Mouse (Mus musculus): ENCODE results near the gene Tmem50a. TPM values are rescaled to one million over a fixed set of nuclear protein-coding genes. Genes with fewer than 3 reads are reported as not detected.
"Not testable (repeated sequence)": the region's sequence is repeated elsewhere in the genome, so short reads cannot be mapped to it uniquely, and the experiment has no call there.

Tmem50a gene
- polyA plus RNA-seq, 1 experiment from 2014 or later = 193 TPM

DNA sequence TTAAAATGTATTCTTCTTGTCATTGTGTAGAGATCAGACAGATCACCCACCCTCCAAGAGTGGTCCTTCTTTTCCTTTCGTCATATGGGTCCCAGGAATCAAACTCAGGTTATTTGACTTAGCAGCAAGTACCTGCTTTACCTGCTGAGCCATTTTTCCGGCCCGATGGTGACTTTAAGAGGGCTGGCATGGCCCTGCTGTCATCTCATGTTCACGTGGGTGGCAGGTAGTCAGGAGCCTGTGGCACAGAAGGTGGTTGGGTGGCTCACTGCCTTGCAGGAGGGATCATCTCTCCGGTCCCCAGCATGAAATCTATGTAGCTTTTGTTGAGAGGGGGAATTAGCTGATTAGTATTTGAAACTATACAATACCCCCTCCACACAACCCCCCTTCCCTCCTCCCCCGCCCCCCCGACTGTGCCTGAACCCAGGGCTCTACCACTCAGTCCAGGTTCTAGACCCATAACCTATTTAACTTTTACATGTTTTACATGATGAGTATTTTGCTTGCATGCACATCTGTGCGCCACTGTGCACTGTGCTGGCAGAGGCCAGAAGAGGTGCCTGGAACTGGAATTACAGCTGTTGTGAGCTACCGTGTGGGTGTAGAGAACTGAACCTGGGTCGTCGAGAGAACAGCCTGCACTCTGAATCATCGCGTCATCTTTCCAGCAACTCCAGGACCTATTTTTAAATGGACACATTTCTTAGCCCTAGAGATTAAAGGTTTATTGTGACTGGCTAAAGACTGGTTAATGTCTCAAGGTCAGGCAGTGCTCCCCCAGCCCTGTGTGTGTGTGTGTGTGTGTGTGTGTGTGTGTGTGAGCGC is 613 bp upstream of the Tmem50a start:
- Histone ChIP-seq H3K9ac (ENCODE audit: low read length) (peak overlapping the region; percentile 87; the same call in 1 of the 2 replicates), H3K4me3 (ENCODE audit: low read depth, low read length) (peak overlapping the region; percentile 90), H3K27ac (replicated peaks) (peak overlapping the region; percentile 98), H3K4me2 (replicated peaks; ENCODE audit: low read depth) (peak overlapping the region; percentile 70), H3K27me3 (ENCODE audit: control insufficient read depth, insufficient read depth, low read length) (no peaks in the 10 kb centered on the region), H3K9me3 (ENCODE audit: control insufficient read depth, low read length) (no peaks in the 10 kb centered on the region), H3K4me1 (replicated peaks; ENCODE audit: control insufficient read depth, insufficient read depth) (peaks cover 3% of the 10 kb centered on the region; the same call in 1 of the 2 replicates), H3K36me3 (ENCODE audit: control insufficient read depth, insufficient read depth, low read length) (no peaks in the 10 kb centered on the region)
- ATAC-seq (ENCODE audit: low FRiP score, low TSS enrichment) (peak; percentile 44), DNase-seq (ENCODE audit: low spot score) (peak; percentile 33)
- TF ChIP-seq EP300 (optimal IDR thresholded peaks at IDR 0.05) (no peak), CTCF (IDR thresholded peaks at IDR 0.05; ENCODE audit: low read depth) (no peak)
- 52% methylated on average over 14 of the region's 14 CpGs for WGBS

DNA sequence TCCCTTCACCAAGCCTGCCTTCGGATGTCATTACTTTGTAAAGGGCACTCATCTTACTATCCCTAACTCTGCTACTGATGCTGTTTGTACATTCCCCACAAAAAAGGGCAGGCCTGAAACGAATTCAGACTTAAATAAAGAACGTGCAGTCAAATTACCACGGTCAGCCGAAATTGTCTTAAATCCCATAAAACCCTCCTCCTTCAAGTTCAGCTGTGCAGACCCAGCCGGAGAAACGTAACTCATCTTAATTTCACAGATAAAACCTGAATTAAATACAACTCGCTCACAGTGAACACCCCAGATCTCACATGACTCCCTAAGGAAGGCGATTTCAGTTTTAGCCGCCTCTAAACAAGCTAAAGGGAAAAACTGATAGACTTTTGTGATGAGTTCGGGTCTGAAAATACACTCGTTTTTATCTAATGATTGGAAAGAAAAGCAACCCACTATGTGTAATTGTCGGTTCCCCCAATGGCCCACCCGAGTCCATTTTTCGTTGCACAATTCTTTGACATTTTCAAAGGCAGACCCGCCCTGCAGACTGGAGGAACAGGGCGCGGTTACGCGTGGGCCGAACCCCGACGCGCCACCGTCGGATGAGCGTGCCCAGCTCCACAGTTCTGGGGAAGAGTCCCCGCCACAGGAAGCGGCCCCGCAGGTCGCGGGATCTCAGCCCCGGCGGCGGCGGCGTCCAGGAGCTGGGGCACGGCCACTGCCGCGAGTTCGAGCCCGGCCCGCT is 531 bp downstream of the Tmem50a start:
- H3K4me3 ChIP-seq (ENCODE audit: low read depth, low read length) = peak overlapping the region; percentile 90
- ATAC-seq (ENCODE audit: low FRiP score, low TSS enrichment) (peak; percentile 76), DNase-seq (ENCODE audit: low spot score) (no peak)
- no peaks in the 10 kb centered on the region for H3K9me3 ChIP-seq (ENCODE audit: control insufficient read depth, low read length)
- H3K27ac ChIP-seq (replicated peaks) = peak overlapping the region; percentile 98
- H3K36me3 ChIP-seq (ENCODE audit: control insufficient read depth, insufficient read depth, low read length) = peaks cover 3% of the 10 kb centered on the region
- H3K4me2 ChIP-seq (replicated peaks; ENCODE audit: low read depth) = peak overlapping the region; percentile 70
- under 1% methylated on average over 43 of the region's 43 CpGs for WGBS
- TF ChIP-seq CTCF (IDR thresholded peaks at IDR 0.05; ENCODE audit: low read depth) (no peak), EP300 (optimal IDR thresholded peaks at IDR 0.05) (no peak)
- H3K4me1 ChIP-seq (replicated peaks; ENCODE audit: control insufficient read depth, insufficient read depth) = peaks cover 3% of the 10 kb centered on the region; the same call in 1 of the 2 replicates
- no peaks in the 10 kb centered on the region for H3K27me3 ChIP-seq (ENCODE audit: control insufficient read depth, insufficient read depth, low read length)
- H3K9ac ChIP-seq (ENCODE audit: low read length) = peak overlapping the region; percentile 87

DNA sequence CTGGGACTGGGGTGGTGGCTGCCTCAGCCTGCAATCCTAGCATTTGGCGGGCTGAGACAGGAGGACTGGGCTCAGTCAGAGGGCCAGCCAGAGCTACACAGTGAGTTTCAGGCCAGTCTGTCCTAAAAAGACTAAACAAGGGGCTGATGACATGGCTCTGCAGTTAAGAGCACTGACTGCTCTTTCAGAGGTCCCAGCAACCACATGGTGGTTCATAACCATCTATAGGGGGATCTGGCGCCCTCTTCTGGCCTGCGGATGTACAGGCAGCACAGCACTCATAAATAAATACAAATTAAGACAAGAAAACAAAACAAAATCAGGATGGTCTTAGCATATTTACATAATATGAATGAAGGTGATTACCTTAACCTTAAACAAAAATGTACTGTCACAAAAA is 1.4 kb downstream of the Tmem50a start:
- Histone ChIP-seq H3K27me3 (ENCODE audit: control insufficient read depth, insufficient read depth, low read length) (no peaks in the 10 kb centered on the region), H3K9ac (ENCODE audit: low read length) (no peak overlapping the region), H3K4me2 (replicated peaks; ENCODE audit: low read depth) (peak overlapping the region; percentile 70), H3K36me3 (ENCODE audit: control insufficient read depth, insufficient read depth, low read length) (peaks cover 10% of the 10 kb centered on the region), H3K4me3 (ENCODE audit: low read depth, low read length) (no peak overlapping the region), H3K4me1 (replicated peaks; ENCODE audit: control insufficient read depth, insufficient read depth) (peaks cover 3% of the 10 kb centered on the region; the same call in 1 of the 2 replicates), H3K27ac (replicated peaks) (no peak overlapping the region), H3K9me3 (ENCODE audit: control insufficient read depth, low read length) (no peaks in the 10 kb centered on the region)
- ATAC-seq (ENCODE audit: low FRiP score, low TSS enrichment) = no peak
- peak; percentile 87 for TF ChIP-seq CTCF (IDR thresholded peaks at IDR 0.05; ENCODE audit: low read depth)
- TF ChIP-seq EP300 (optimal IDR thresholded peaks at IDR 0.05) = no peak
- WGBS = 32% methylated on average over 3 of the region's 3 CpGs
- peak; percentile 75 for DNase-seq (ENCODE audit: low spot score)

DNA sequence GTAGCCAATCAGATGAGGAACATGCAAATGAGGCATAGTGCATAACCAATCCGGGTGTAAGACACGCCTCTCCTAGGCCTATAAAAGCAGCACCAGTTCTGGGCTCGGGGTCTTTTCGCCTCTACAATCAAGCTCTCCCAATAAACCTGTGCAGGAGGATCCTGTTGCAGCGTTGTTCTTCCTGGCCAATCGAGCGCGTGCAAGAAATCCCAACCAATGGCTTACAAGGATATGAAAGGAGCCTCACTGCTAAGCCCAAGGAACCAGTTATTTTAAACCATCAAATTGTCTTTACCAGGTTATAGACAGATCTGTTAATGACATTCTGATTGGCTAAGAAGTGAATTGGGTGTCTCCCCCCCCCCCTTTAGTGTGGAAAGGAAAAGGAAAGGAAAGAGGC is 3.4 kb downstream of the Tmem50a start:
- not testable (repeated sequence) for H3K27ac ChIP-seq (replicated peaks); ATAC-seq (ENCODE audit: low FRiP score, low TSS enrichment); H3K4me2 ChIP-seq (replicated peaks; ENCODE audit: low read depth); H3K9me3 ChIP-seq (ENCODE audit: control insufficient read depth, low read length); H3K9ac ChIP-seq (ENCODE audit: low read length); H3K4me3 ChIP-seq (ENCODE audit: low read depth, low read length); H3K4me1 ChIP-seq (replicated peaks; ENCODE audit: control insufficient read depth, insufficient read depth); DNase-seq (ENCODE audit: low spot score); H3K27me3 ChIP-seq (ENCODE audit: control insufficient read depth, insufficient read depth, low read length)
- 98% methylated on average over 6 of the region's 8 CpGs for WGBS
- peaks cover 14% of the 10 kb centered on the region for H3K36me3 ChIP-seq (ENCODE audit: control insufficient read depth, insufficient read depth, low read length)

DNA sequence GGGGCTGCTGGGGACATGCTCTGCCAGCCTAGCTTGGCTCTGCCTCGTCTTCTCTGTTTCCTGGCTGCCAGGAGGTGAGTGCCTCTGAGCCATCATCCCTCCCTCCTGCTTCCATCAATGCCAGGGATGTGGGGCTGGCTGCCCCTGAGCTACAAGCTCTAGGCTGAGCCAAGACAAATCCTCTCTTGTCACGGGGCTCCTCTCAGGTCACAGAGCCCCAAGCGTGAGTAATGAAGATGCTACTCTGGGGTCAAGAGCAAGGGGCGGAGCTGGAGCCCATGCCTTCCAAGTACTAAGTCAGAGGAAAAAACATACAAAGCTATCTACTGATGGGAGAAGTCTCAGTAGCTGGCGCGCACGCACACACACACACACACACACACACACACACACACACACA is 11.8 kb downstream of the Tmem50a start:
- H3K9ac ChIP-seq (ENCODE audit: low read length) = no peak overlapping the region
- no peaks in the 10 kb centered on the region for H3K4me1 ChIP-seq (replicated peaks; ENCODE audit: control insufficient read depth, insufficient read depth)
- no peak overlapping the region for H3K27ac ChIP-seq (replicated peaks)
- WGBS = 75% methylated on average over 7 of the region's 7 CpGs
- H3K4me2 ChIP-seq (replicated peaks; ENCODE audit: low read depth) = no peak overlapping the region
- H3K9me3 ChIP-seq (ENCODE audit: control insufficient read depth, low read length) = no peaks in the 10 kb centered on the region
- H3K36me3 ChIP-seq (ENCODE audit: control insufficient read depth, insufficient read depth, low read length) = peaks cover 45% of the 10 kb centered on the region
- H3K4me3 ChIP-seq (ENCODE audit: low read depth, low read length) = no peak overlapping the region
- DNase-seq (ENCODE audit: low spot score) (no peak), ATAC-seq (ENCODE audit: low FRiP score, low TSS enrichment) (no peak)
- H3K27me3 ChIP-seq (ENCODE audit: control insufficient read depth, insufficient read depth, low read length) = no peaks in the 10 kb centered on the region
- no peak for TF ChIP-seq EP300 (optimal IDR thresholded peaks at IDR 0.05)
- TF ChIP-seq CTCF (IDR thresholded peaks at IDR 0.05; ENCODE audit: low read depth) = no peak

DNA sequence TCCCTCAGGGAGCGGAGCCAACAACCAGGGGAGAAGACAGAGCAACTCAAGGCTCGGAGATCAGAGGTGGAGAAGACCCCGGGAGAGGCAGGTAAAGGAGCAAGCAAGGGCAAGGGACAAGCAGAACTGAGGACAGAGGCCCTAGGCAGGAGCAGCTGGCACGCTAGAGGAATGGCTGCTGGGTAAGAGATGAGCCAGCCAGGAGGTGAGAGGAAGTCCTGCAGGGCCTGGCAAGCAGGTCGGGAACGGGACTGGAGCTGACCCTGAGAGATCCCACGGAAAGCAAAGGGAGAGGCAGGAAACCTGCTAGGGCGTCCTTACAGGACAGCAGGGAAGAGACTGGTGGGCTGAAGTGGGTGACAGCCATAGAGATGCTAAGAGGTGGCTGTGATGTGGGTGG is 13.7 kb downstream of the Tmem50a start:
- no peaks in the 10 kb centered on the region for H3K27me3 ChIP-seq (ENCODE audit: control insufficient read depth, insufficient read depth, low read length)
- H3K4me2 ChIP-seq (replicated peaks; ENCODE audit: low read depth) = no peak overlapping the region
- WGBS = 94% methylated on average over 8 of the region's 8 CpGs
- H3K9ac ChIP-seq (ENCODE audit: low read length) = no peak overlapping the region
- no peak for ATAC-seq (ENCODE audit: low FRiP score, low TSS enrichment)
- H3K27ac ChIP-seq (replicated peaks) = no peak overlapping the region
- TF ChIP-seq CTCF (IDR thresholded peaks at IDR 0.05; ENCODE audit: low read depth) (no peak), EP300 (optimal IDR thresholded peaks at IDR 0.05) (no peak)
- no peaks in the 10 kb centered on the region for H3K9me3 ChIP-seq (ENCODE audit: control insufficient read depth, low read length)
- no peak overlapping the region for H3K4me3 ChIP-seq (ENCODE audit: low read depth, low read length)
- H3K4me1 ChIP-seq (replicated peaks; ENCODE audit: control insufficient read depth, insufficient read depth) = no peaks in the 10 kb centered on the region
- DNase-seq (ENCODE audit: low spot score) = no peak
- H3K36me3 ChIP-seq (ENCODE audit: control insufficient read depth, insufficient read depth, low read length) = peaks cover 51% of the 10 kb centered on the region

All from stomach, postnatal 0 days (tissue).